Mouse (Mus musculus) lung, embryonic 16.5 days (tissue): ENCODE results near the gene Myo1e. TPM values are rescaled to one million over a fixed set of nuclear protein-coding genes. Genes with fewer than 3 reads are reported as not detected.

Experiments used
- ATAC-seq: fragments of 200-750 bp; cut with Nextera tagmentation; 2 replicates; pipeline ENCODE4 v1.8.0; 2017; ENCODE audit warnings: low read depth, mild to moderate bottlenecking, moderate library complexity
- H3K27ac ChIP-seq: fragments of 300-500 bp; sonication (generic); 2 replicates; pipeline ENCODE4 v1.5.1; 2014; ENCODE audit warnings: mild to moderate bottlenecking, control low read depth, low read length
- H3K27me3 ChIP-seq: fragments of 300-500 bp; sonication (generic); 2 replicates; pipeline ENCODE4 v1.6.1; 2014; ENCODE audit warnings: low read depth, low read length, mixed read lengths; ENCODE audit not compliant: control insufficient read depth, insufficient read depth
- H3K36me3 ChIP-seq: fragments of 300-500 bp; sonication (generic); 2 replicates; pipeline ENCODE4 v1.6.1; 2014; ENCODE audit warnings: low read length; ENCODE audit not compliant: control insufficient read depth, insufficient read depth
- H3K4me1 ChIP-seq: fragments of 300-500 bp; sonication (generic); replicated peaks from 2 replicates; pipeline ENCODE4 v1.6.1; 2014; ENCODE audit warnings: low read length, mixed read lengths; ENCODE audit not compliant: control insufficient read depth, insufficient read depth
- H3K4me2 ChIP-seq: fragments of 300-500 bp; sonication (generic); 2 replicates; pipeline ENCODE4 v1.6.1; 2014; ENCODE audit warnings: low read depth, low read length, control low read depth
- H3K4me3 ChIP-seq: fragments of 300-500 bp; sonication (generic); 2 replicates; pipeline ENCODE4 v1.5.1; 2014; ENCODE audit warnings: mild to moderate bottlenecking, low read length, control low read depth
- H3K9ac ChIP-seq: fragments of 300-500 bp; sonication (generic); 2 replicates; pipeline ENCODE4 v1.6.1; 2014; ENCODE audit warnings: low read length, control low read depth
- H3K9me3 ChIP-seq: fragments of 300-500 bp; sonication (generic); 2 replicates; pipeline ENCODE4 v1.6.1; 2016; ENCODE audit warnings: low read length; ENCODE audit not compliant: control insufficient read depth
- WGBS: fragments of 180-500 bp; shearing (Covaris S2); extraction: QIAGEN DNeasy Blood & Tissue Kit; methylation state at CpG from one replicate; pipeline ENCODE4 v1.1.7; 2014; 5-methylcytosine and 5-hydroxymethylcytosine counted together
- polyA plus RNA-seq: library from polyadenylated mRNA; unstranded; fragments of >200 nt; fragmentation: Nextera tagmentation; extraction: Ambion mirVana; gene quantifications from 2 replicates; pipeline ENCODE4 v1.2.1, GENCODE M21; 2015

The Myo1e gene
- polyA plus RNA-seq, 1 experiment from 2014 or later: 46.2 TPM

DNA sequence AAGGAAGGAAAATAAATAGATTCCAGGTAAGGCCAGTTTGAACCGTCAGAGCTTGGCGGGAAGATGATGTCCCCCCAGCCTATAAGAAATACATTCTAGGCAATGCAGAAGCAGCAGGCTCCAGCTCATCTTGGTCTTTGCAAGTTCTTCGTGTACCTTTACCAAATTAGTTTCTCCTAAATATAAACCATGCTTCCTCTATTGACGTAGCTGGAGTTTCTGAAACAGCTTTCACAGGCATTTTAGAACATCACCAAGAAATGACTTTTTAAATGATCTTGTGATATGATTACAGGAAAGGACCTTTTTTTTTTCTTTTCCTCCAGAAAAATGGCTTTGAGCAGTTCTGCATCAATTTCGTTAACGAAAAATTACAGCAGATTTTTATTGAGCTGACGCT is 131.2 kb downstream of the Myo1e start:
- whole genome bisulfite sequencing: 89% methylated on average over 7 of the region's 7 CpGs

DNA sequence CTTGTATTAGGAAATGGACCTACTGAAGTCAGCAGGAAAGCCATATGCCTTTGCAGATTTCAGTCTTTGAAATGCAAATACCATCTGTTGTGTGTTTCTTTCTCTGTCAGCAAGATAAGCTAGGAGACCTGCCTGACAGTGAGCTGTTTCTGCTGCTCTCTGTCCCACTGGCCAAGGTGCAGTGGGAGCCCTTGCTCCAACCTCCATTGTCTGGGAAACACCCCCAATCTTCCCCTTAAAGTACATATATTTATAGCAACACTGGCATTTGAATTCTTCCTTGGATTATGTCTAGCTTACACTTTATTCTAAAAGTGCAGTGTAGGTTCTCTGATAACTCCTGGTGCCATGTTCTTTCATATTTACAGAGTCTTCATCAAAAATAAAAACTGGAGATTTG is 131.7 kb downstream of the Myo1e start:
- Histone ChIP-seq H3K9ac (no peak overlapping the region), H3K4me2 (no peak overlapping the region), H3K4me1 (no peaks in the 10 kb centered on the region), H3K27ac (no peak overlapping the region), H3K36me3 (peaks cover 39% of the 10 kb centered on the region), H3K27me3 (no peaks in the 10 kb centered on the region), H3K4me3 (no peak overlapping the region), H3K9me3 (no peaks in the 10 kb centered on the region)
- no peak for ATAC-seq

More for the DNA sequence above, 131.2 kb downstream of the Myo1e start:
- no peak for ATAC-seq
- H3K36me3 ChIP-seq: peaks cover 37% of the 10 kb centered on the region
- no peak overlapping the region for H3K4me2 ChIP-seq
- H3K9ac ChIP-seq: no peak overlapping the region
- no peak overlapping the region for H3K27ac ChIP-seq
- no peaks in the 10 kb centered on the region for H3K4me1 ChIP-seq
- H3K27me3 ChIP-seq: no peaks in the 10 kb centered on the region
- H3K4me3 ChIP-seq: no peak overlapping the region
- H3K9me3 ChIP-seq: no peaks in the 10 kb centered on the region

DNA sequence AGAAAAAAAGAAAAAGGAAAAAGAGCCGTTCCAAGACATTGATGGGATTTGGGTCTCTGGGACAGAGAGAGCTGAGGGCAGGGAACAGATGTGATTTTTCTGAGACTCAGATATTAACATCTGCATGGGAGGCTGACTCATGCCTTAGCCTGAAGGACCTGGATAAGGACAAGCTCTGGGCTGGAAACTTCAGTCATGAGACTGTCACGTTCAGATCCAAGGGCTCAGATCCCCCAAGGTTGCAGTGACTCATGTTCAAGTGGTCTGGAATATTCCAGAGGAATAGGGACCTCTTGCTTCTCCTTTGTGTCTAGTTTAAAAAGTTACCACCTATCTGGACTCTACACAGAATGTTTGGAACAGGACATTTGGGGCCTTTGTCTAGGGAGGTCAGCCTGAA is 142.1 kb downstream of the Myo1e start:
- no peaks in the 10 kb centered on the region for H3K9me3 ChIP-seq
- peaks cover 25% of the 10 kb centered on the region for H3K36me3 ChIP-seq
- H3K27me3 ChIP-seq: no peaks in the 10 kb centered on the region
- H3K27ac ChIP-seq: no peak overlapping the region
- H3K4me3 ChIP-seq: no peak overlapping the region
- no peak overlapping the region for H3K4me2 ChIP-seq
- no peak for ATAC-seq
- no peak overlapping the region for H3K9ac ChIP-seq
- no peaks in the 10 kb centered on the region for H3K4me1 ChIP-seq
- 83% methylated on average over 2 of the region's 2 CpGs for WGBS

DNA sequence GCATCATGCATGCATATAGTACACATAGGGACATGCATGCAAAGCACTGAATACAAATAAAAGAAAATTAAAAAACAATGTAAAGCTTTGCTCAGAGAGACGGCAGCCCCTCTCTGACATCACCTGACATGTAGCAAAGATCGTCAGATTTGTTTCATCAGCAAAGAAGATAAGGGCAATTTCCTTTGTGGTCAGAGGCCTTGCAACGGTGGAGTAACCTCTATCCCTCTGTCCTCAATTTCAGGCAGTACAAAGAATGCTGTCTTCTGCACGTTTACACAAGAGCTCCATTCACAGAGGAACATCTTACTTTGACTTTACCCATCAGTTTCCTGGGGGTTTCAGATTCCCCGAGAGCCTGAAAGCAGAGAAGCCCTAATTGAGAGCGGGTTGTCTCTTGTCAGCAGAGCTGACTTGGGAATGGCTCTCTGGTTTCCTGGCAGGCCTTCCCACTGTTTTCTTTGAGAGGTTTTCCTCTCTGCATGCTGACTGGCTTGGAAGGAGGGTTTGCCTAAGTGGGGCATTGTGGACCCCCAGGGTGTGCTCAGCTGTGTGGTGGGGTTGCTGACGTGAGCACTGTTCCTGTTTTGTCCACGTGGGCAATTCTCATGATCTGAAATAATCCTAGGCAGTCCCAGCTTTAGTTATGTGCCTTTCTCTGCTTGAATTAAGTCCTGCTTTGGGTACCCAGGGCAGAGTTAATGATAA is 144.6 kb downstream of the Myo1e start:
- Histone ChIP-seq H3K4me2 (no peak overlapping the region), H3K27ac (no peak overlapping the region), H3K4me1 (no peaks in the 10 kb centered on the region), H3K9ac (no peak overlapping the region), H3K36me3 (peaks cover 38% of the 10 kb centered on the region), H3K9me3 (no peaks in the 10 kb centered on the region), H3K4me3 (no peak overlapping the region), H3K27me3 (no peaks in the 10 kb centered on the region)
- no peak for ATAC-seq
- 43% methylated on average over 8 of the region's 8 CpGs for WGBS

DNA sequence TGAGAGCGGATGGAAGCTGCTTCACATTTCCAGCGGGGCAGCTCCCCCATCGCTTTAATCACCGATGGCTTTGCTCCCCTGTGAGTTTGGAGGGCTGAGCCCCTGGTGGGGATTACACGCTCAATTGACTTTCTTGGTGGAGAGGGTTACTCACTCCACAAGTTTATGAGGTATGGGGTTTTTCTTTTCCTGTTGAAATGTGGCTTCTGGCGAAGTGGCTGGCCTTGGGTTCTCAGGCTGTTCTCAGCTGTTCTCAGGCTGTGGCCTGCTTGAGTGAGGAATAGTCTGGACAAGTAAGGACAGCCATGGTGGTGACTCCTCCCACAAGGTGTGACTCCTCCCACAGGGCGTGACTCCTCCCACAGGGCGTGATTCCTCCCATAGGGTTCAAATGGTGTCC is 149.1 kb downstream of the Myo1e start:
- peaks cover 44% of the 10 kb centered on the region for H3K36me3 ChIP-seq
- peaks cover 5% of the 10 kb centered on the region; the same call in 1 of the 2 replicates for H3K9me3 ChIP-seq
- H3K9ac ChIP-seq: no peak overlapping the region
- H3K4me3 ChIP-seq: no peak overlapping the region
- 58% methylated on average over 8 of the region's 8 CpGs for WGBS
- H3K27me3 ChIP-seq: no peaks in the 10 kb centered on the region
- H3K27ac ChIP-seq: no peak overlapping the region
- H3K4me1 ChIP-seq: no peaks in the 10 kb centered on the region
- ATAC-seq: no peak
- no peak overlapping the region for H3K4me2 ChIP-seq

DNA sequence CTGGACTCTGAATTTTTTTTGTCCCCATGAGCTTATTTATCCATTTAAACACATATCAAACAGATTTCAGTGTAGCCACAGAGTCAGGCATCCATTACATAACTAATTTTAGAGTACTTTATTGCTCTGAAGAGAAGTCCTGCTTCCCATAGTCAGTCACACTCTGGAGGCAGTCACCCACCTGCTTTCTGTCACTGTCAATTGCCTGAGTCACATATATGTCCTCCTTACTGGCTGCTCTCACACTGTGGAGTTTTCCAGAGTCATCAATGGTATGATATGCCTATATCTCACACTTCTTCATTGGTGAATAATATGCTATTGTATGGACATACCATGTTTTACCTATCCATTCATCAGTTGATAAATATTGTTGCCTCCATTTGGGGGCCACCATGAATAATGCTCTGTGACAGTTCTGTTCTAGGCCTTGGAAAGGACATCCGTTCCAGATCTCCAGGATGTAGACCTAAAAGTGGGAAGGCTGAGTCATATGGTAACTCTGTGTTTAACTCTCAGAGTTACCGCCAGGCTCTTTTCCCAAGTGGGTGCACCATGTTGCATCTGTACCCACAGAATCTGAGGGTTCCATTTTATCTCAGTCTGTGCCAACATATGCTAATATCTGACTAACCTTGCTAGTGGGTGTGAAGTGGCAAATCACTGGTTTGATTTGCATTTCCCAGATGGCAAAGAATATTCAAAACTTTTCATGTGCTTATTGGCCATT is 152.4 kb downstream of the Myo1e start:
- H3K4me2 ChIP-seq: no peak overlapping the region
- peaks cover 41% of the 10 kb centered on the region for H3K36me3 ChIP-seq
- H3K27ac ChIP-seq: no peak overlapping the region
- 92% methylated on average over 2 of the region's 2 CpGs for WGBS
- peaks cover 5% of the 10 kb centered on the region; the same call in 1 of the 2 replicates for H3K9me3 ChIP-seq
- ATAC-seq: no peak
- no peak overlapping the region for H3K9ac ChIP-seq
- H3K4me1 ChIP-seq: no peaks in the 10 kb centered on the region
- no peak overlapping the region for H3K4me3 ChIP-seq
- H3K27me3 ChIP-seq: no peaks in the 10 kb centered on the region

DNA sequence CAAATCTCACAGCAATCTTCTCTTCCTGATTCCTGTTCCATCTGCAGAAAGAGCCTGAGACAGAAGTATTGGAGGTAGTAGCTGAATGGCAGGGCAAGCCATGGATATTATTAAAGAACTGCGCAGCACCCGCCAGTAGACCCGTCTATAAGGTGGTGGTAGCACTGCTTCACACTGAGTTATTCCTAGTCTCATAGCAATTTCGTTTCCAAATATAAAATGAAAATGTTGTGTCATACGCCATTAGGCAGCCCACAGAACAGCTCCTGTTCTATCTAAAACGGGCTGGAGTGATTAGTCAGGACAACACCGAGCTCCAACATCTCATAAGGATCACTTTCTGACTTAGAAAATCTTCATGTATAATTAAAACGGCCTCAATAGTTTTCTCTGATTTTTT is 157.6 kb downstream of the Myo1e start:
- no peak overlapping the region for H3K9ac ChIP-seq
- no peaks in the 10 kb centered on the region for H3K27me3 ChIP-seq
- WGBS: 90% methylated on average over 8 of the region's 8 CpGs
- no peaks in the 10 kb centered on the region for H3K4me1 ChIP-seq
- ATAC-seq: no peak
- no peak overlapping the region for H3K4me2 ChIP-seq
- no peak overlapping the region for H3K4me3 ChIP-seq
- H3K27ac ChIP-seq: no peak overlapping the region
- no peaks in the 10 kb centered on the region for H3K9me3 ChIP-seq
- peaks cover 39% of the 10 kb centered on the region for H3K36me3 ChIP-seq

DNA sequence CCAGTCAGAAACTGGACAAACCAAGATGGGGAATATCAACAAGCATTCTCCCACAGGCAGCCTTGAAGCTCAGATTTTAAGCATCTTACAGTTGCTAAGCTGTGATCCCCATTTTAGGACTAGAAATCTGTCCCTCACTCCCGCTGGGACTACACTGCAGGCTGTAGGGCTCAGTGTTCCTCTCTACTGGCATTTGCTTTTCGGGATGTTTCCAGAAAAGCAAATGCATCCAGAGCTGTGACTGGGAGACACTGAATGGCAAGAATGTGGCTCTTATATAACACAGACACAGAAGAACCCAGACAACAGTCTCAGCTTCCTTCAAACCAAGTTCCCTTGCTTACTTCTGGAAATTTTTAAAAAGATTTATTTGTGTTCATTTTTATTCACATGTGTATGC is 158.8 kb downstream of the Myo1e start:
- Histone ChIP-seq H3K36me3 (peaks cover 36% of the 10 kb centered on the region), H3K4me3 (no peak overlapping the region), H3K4me1 (no peaks in the 10 kb centered on the region), H3K4me2 (no peak overlapping the region), H3K9me3 (no peaks in the 10 kb centered on the region), H3K27me3 (no peaks in the 10 kb centered on the region), H3K9ac (no peak overlapping the region), H3K27ac (no peak overlapping the region)
- WGBS: 80% methylated on average over 2 of the region's 2 CpGs
- ATAC-seq: no peak

DNA sequence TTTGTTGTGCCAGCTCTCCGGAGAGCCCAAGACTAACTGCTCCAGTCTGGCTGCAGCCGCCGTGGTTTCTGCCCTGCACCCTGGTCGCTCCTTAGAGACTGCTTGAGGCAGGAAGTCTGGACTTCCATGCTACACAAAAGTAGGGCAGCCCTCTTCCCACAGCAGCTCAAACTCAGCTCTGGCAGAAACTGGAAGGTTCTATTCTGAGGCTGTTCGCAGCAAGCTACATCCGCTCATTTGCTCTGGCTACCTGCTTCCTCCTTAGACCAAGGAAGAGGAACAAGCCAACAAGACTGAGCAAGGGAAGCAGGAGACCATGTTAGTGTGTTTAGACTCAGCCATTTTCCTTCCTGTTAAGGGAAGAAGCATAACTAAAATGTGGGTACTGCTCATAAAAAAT is 159.7 kb downstream of the Myo1e start:
- Histone ChIP-seq H3K4me2 (no peak overlapping the region), H3K9ac (no peak overlapping the region), H3K27ac (no peak overlapping the region), H3K4me1 (no peaks in the 10 kb centered on the region), H3K9me3 (no peaks in the 10 kb centered on the region), H3K4me3 (no peak overlapping the region), H3K27me3 (no peaks in the 10 kb centered on the region), H3K36me3 (peaks cover 37% of the 10 kb centered on the region)
- 87% methylated on average over 6 of the region's 6 CpGs for WGBS
- no peak for ATAC-seq
